Mouse (Mus musculus): ENCODE results near the gene Mtrf1. TPM values are rescaled to one million over a fixed set of nuclear protein-coding genes. Genes with fewer than 3 reads are reported as not detected.

Gene Mtrf1
- 2.3 TPM for polyA plus RNA-seq (2017; shearing (Covaris generic))

GRCm38 (mm10) chr14:79397321-79398122 is at the start of gene Mtrf1:
Gene Mtrf1 (plus strand): TSS chr14:79397772.

DNA sequence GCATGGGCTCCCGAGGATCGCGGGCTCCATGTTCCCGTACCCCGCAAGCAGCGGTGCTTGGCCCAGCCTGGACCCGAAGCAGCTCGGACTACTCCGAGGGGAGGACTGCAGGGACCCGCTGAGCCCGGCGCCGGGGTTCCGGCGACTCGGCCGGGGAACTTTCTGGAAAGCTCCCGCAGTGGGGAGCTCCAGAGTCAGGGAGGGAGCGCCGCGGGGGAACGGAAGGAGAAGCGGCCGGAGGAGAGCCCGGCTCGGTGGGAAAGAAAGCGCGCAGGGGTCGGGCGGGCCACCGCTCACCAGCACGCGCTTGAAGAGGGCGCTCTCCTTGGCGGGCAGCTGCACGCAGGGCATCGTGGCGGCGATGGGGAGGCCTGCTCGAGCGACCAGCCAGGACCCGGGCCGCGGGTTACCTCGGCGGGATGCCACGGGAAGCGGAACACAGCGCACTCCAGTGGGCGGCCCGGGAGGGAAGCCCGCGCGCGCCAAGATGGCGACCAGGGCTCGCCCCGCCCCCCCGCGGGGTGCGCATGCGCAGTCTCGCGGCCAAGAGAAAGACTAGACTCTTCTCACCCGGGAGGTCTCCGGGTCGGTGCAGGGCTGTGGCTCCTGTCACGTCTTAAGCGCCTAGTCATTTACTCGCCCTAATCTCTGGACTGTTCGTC is 7.2 kb upstream of the Mtrf1 start, which contains the start of gene Naa16:
Naa16 (minus strand) TSS at position 514 of the 662 bp plus-strand sequence.

DNA sequence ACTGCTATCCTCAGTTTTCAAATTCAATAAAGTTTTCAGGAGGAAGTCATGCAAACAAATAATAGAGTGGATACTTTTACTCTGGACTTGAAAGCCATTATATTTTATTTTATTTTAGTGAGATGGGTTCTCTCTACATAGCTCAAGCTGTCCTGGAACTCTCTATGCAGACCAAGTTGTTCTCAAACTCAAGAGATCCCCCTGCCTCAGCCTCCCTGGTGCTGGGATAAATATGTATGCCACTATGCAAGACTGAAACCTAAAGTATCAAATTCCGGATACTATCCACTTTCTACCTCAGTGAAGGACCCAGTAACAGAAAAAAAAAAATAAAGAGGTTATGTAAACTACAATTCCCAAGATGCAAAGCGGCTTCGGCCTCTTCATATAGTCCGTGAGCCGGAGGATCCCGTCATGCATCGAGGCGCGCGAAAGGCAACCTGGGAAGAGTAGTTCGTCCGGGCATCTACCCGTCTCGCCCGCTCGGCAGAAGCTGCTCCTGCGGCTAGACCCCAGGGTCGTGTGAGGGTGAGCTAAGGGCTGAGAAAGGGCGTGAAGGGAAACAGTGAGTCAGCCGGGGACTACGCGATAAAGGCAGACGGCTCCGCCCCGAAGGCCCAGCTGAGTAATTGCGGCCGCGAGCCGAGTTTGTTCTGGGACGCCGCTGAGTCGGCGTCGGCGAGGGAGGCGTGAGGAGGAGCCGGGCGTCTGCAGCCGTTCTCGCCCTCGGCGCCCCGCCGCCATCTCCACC is 28.6 kb downstream of the Mtrf1 start, which contains the start of gene Kbtbd7:
Kbtbd7 (plus strand) TSS at position 533 of the 751 bp plus-strand sequence.

DNA sequence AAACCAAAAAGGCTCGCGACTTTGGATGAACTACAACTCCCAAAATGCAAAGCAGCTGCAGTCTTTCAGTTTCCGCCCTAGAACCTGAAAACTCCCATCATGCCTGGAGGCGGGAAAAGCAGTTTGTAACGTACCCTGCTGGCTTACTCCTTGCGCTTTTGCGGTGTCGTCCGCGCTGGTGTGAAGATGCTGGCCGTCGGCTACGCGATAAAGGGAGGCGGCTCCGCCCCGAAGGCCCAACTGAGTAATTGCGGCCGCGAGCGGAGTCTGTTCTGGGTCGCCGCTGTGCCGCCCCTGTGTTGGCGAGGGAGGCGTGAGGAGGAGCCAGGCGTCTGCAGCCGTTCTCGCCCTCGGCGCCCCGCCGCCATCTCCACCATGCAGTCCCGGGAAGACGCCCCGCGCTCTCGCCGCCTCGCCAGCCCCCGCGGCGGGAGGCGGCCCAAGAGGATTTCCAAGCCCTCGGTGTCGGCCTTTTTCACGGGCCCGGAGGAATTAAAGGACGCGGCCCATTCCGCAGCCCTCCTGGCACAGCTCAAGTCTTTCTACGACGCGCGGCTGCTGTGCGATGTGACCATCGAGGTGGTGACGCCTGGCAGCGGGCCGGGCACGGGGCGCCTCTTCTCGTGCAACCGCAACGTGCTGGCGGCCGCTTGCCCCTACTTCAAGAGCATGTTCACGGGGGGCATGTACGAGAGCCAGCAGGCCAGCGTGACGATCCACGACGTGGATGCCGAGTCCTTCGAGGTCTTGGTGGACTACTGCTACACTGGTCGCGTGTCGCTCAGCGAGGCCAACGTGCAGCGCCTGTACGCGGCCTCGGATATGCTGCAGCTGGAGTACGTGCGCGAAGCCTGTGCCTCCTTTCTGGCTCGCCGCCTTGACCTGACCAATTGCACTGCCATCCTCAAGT is 54.4 kb downstream of the Mtrf1 start, which contains the start of gene Kbtbd6:
Kbtbd6 (plus strand) TSS at position 155 of the 910 bp plus-strand sequence.

Other genes with a start within 250 kb of the Mtrf1 start
- gene Zfp957, start 150.4 kb upstream of the Mtrf1 start, polyA plus RNA-seq (2017; shearing (Covaris generic)): not detected
- 199 TPM for gene Rgcc, start 96.1 kb upstream of the Mtrf1 start, polyA plus RNA-seq (2017; shearing (Covaris generic))
- gene Naa16, start 7.0 kb upstream of the Mtrf1 start, polyA plus RNA-seq (2017; shearing (Covaris generic)): 47.8 TPM
- 3.6 TPM for gene Kbtbd7, start 28.7 kb downstream of the Mtrf1 start, polyA plus RNA-seq (2017; shearing (Covaris generic))
- gene Kbtbd6, start 54.1 kb downstream of the Mtrf1 start, polyA plus RNA-seq (2017; shearing (Covaris generic)): 0.17 TPM
- 293 TPM for gene Elf1, start 83.4 kb downstream of the Mtrf1 start, polyA plus RNA-seq (2017; shearing (Covaris generic))
- 42.2 TPM for gene Wbp4, start 83.7 kb downstream of the Mtrf1 start, polyA plus RNA-seq (2017; shearing (Covaris generic))
- 130 TPM for gene Sugt1, start 189.9 kb downstream of the Mtrf1 start, polyA plus RNA-seq (2017; shearing (Covaris generic))